Mouse (Mus musculus): ENCODE results near the gene Sdk1. TPM values are rescaled to one million over a fixed set of nuclear protein-coding genes. Genes with fewer than 3 reads are reported as not detected.

Gene Sdk1
- polyA plus RNA-seq, 1 experiment from 2014 or later, result 3.4 TPM

DNA sequence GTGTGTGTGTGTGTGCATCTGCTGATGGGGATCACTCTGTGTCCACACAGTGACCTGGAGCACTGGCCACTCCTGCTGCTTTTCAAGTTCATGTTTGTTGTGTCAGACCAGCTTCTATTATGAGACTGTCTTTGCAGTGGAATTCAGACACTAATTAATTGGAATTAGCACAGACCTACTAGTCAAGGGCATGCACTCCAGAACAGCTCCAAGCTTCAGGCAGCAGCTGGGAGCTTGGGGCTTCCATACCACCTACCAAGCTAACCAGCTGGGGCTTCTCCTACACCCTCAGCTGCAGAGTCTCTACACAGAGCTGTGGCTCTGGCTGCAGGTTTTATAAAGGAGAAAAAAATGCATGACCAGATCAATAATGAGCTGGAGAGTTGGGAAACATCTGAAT, 729.8 kb downstream of the Sdk1 start:
- Histone ChIP-seq H3K4me1 (ENCODE audit: control insufficient read depth, insufficient read depth, low read length) (no peaks in the 10 kb centered on the region), H3K36me3 (ENCODE audit: control insufficient read depth, insufficient read depth, low read length) (no peaks in the 10 kb centered on the region), H3K9ac (ENCODE audit: low read length) (no peak overlapping the region), H3K4me3 (replicated peaks; ENCODE audit: low read length) (no peak overlapping the region), H3K4me2 (ENCODE audit: low read depth, low read length) (no peak overlapping the region), H3K27ac (ENCODE audit: low read length) (no peak overlapping the region), H3K27me3 (ENCODE audit: control insufficient read depth, insufficient read depth, low read length) (no peaks in the 10 kb centered on the region), H3K9me3 (replicated peaks; ENCODE audit: control insufficient read depth, low read length) (no peaks in the 10 kb centered on the region)
- ATAC-seq (ENCODE audit: insufficient read depth, low FRiP score), result no peak

DNA sequence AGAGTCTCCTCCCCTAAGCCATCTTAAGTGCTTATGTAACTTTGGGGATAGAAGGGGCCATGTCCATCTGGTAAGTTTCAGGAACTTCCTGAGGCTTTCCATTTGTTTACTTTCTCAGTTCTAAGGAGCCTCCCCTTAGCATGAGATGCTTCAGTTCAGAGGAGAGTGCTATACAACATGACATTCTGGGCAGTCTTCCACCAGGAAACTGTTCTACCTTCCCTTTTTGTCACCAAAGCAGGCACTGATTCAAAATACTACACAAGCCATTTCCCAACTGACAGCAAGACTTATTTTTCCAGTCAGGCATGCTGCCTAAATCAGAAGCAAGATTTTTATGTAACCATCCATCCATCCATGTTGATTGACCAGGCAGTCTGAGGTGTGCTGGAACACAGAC, 738.2 kb downstream of the Sdk1 start:
- Histone ChIP-seq H3K27ac (ENCODE audit: low read length) (no peak overlapping the region), H3K9me3 (replicated peaks; ENCODE audit: control insufficient read depth, low read length) (no peaks in the 10 kb centered on the region), H3K4me2 (ENCODE audit: low read depth, low read length) (no peak overlapping the region), H3K36me3 (ENCODE audit: control insufficient read depth, insufficient read depth, low read length) (no peaks in the 10 kb centered on the region), H3K27me3 (ENCODE audit: control insufficient read depth, insufficient read depth, low read length) (no peaks in the 10 kb centered on the region), H3K9ac (ENCODE audit: low read length) (no peak overlapping the region), H3K4me3 (replicated peaks; ENCODE audit: low read length) (no peak overlapping the region), H3K4me1 (ENCODE audit: control insufficient read depth, insufficient read depth, low read length) (no peaks in the 10 kb centered on the region)
- no peak for ATAC-seq (ENCODE audit: insufficient read depth, low FRiP score)

DNA sequence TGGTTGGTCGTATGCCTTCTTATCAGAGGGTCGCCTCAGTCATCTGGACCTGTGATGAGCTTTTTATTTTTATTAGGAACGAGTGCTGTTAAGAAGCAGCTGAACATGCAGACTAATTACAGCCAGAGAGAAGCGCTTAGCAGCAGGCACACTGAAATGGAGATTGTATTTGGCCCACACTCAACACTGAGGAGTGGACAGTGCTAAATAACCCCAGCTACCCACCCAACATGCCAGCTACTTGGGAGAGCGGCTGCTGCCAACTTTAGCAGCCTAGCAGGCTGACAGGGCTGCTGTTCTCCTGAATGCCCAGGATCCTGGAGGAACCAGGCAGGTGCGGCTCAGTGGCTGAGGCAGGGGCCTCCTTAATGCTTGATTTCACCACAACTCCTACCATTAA, 739.5 kb downstream of the Sdk1 start:
- H3K9me3 ChIP-seq (replicated peaks; ENCODE audit: control insufficient read depth, low read length), result no peaks in the 10 kb centered on the region
- ATAC-seq (ENCODE audit: insufficient read depth, low FRiP score), result no peak
- H3K27me3 ChIP-seq (ENCODE audit: control insufficient read depth, insufficient read depth, low read length), result no peaks in the 10 kb centered on the region
- H3K9ac ChIP-seq (ENCODE audit: low read length), result no peak overlapping the region
- H3K4me3 ChIP-seq (replicated peaks; ENCODE audit: low read length), result no peak overlapping the region
- no peaks in the 10 kb centered on the region for H3K36me3 ChIP-seq (ENCODE audit: control insufficient read depth, insufficient read depth, low read length)
- 80% methylated on average over 6 of the region's 6 CpGs for WGBS
- no peaks in the 10 kb centered on the region for H3K4me1 ChIP-seq (ENCODE audit: control insufficient read depth, insufficient read depth, low read length)
- no peak overlapping the region for H3K4me2 ChIP-seq (ENCODE audit: low read depth, low read length)
- no peak overlapping the region for H3K27ac ChIP-seq (ENCODE audit: low read length)

DNA sequence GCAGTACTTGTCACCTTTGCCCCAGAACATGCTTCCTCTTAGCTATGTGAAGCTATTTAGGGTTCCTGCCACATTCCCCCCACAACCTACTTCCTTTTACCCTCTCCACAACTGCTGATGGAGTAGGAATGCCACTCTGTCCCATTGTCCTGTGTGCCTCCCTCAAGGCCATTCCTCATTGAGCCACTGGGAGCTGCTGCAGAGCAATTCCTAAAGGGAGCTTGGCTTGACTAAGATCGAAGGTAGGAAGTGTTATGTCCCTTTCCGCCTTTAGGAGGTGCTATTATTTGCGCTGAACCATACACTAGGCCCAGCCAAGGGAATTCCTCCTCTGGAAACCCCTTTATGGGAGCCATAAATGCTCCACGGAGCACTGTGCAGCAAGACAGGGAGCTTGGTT, 743.0 kb downstream of the Sdk1 start:
- Histone ChIP-seq H3K9ac (ENCODE audit: low read length) (no peak overlapping the region), H3K27ac (ENCODE audit: low read length) (no peak overlapping the region), H3K4me1 (ENCODE audit: control insufficient read depth, insufficient read depth, low read length) (no peaks in the 10 kb centered on the region), H3K4me3 (replicated peaks; ENCODE audit: low read length) (no peak overlapping the region), H3K36me3 (ENCODE audit: control insufficient read depth, insufficient read depth, low read length) (no peaks in the 10 kb centered on the region), H3K27me3 (ENCODE audit: control insufficient read depth, insufficient read depth, low read length) (no peaks in the 10 kb centered on the region), H3K9me3 (replicated peaks; ENCODE audit: control insufficient read depth, low read length) (no peaks in the 10 kb centered on the region), H3K4me2 (ENCODE audit: low read depth, low read length) (no peak overlapping the region)
- 74% methylated on average over 4 of the region's 4 CpGs for WGBS
- ATAC-seq (ENCODE audit: insufficient read depth, low FRiP score), result no peak

DNA sequence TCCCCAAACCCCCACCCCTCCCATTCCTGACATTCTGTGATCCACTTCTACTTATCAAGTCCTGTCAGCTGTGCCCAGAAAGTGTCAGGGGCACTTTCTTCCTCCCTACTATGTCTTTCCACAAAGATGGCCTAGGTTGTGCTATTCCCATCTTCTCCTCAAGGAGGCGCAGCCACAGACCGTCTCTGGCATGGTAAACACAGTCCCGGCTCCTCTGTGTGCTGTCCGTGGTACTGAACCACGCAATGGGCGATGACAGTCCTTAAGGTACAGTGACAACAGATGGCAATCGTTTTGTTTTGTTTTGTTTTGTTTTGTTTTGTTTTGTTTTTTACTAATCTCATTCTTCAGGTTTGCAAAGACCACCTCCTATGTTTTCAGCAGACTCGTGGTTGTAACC, 743.7 kb downstream of the Sdk1 start:
- Histone ChIP-seq H3K9me3 (replicated peaks; ENCODE audit: control insufficient read depth, low read length) (no peaks in the 10 kb centered on the region), H3K27ac (ENCODE audit: low read length) (no peak overlapping the region), H3K27me3 (ENCODE audit: control insufficient read depth, insufficient read depth, low read length) (no peaks in the 10 kb centered on the region), H3K36me3 (ENCODE audit: control insufficient read depth, insufficient read depth, low read length) (no peaks in the 10 kb centered on the region), H3K4me2 (ENCODE audit: low read depth, low read length) (no peak overlapping the region), H3K4me1 (ENCODE audit: control insufficient read depth, insufficient read depth, low read length) (no peaks in the 10 kb centered on the region), H3K9ac (ENCODE audit: low read length) (no peak overlapping the region), H3K4me3 (replicated peaks; ENCODE audit: low read length) (no peak overlapping the region)
- no peak for ATAC-seq (ENCODE audit: insufficient read depth, low FRiP score)
- 5% methylated on average over 8 of the region's 8 CpGs for whole genome bisulfite sequencing

DNA sequence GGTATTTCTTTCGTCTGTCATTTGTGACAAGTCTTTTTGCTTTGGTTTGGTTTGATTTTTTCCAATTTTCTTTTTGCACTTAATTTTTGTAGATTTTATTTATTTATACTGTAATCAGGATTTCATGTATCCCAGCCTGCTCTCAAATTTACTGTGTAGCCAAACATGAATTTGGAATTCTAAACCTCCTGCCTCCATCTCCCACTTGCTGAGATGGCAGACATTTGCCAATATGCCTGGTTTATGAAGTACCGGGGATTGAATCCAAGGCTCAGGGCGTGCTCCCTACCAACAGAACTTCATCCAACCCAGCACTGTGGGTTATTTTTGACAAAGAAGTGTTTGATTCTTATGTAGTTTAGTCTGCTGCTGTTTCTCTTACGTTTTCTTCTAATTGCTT, 744.3 kb downstream of the Sdk1 start:
- Histone ChIP-seq H3K4me3 (replicated peaks; ENCODE audit: low read length) (no peak overlapping the region), H3K36me3 (ENCODE audit: control insufficient read depth, insufficient read depth, low read length) (no peaks in the 10 kb centered on the region), H3K27me3 (ENCODE audit: control insufficient read depth, insufficient read depth, low read length) (no peaks in the 10 kb centered on the region), H3K27ac (ENCODE audit: low read length) (no peak overlapping the region), H3K4me1 (ENCODE audit: control insufficient read depth, insufficient read depth, low read length) (no peaks in the 10 kb centered on the region), H3K9ac (ENCODE audit: low read length) (no peak overlapping the region), H3K4me2 (ENCODE audit: low read depth, low read length) (no peak overlapping the region), H3K9me3 (replicated peaks; ENCODE audit: control insufficient read depth, low read length) (no peaks in the 10 kb centered on the region)
- WGBS, result 86% methylated on average over 4 of the region's 4 CpGs
- ATAC-seq (ENCODE audit: insufficient read depth, low FRiP score), result no peak

DNA sequence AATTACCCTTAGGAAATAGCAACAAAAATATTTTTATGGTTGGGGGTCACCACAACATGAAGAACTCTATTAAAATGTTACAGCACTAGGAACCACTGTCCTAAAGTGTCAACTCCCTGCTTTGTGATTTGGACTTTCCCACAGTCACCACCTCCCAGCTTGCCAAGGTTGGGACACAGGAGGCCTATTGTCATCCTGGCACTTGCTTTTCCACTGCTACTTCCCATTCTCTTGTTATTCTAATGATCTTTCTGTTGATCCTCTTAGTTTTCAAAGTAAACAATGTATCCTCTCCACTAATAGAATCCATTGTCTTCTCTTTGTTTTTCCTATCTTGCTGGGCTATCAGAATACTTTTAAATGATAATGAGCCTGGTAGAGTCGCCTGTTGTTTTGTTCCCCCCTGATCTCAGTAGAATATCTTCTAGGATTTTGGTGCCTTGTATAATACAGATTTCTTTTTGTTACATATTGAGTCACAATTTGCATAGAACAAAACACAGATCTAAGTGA, 746.1 kb downstream of the Sdk1 start:
- 13% methylated on average over 1 of the region's 1 CpGs for WGBS
- ATAC-seq (ENCODE audit: insufficient read depth, low FRiP score), result no peak
- H3K9ac ChIP-seq (ENCODE audit: low read length), result no peak overlapping the region

DNA sequence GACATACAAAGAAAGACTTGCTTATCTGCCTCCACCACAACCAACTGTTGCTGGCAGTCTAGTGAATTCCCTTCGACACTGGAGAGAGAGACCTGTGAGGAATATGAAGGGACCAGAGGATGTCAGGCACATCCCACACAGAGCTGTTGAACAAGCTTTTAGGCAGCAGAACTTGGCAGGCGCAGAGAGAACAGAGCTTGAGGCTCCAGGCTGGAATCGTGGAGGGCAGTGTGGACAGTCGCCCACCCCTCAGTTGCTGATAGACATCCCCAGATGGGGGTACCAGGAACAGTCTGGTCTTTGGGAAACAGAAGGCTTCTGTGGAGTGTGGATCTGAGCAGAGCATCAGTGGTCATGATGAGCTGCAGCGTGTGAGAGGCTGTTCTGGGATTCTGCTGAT, 747.4 kb downstream of the Sdk1 start:
- Histone ChIP-seq H3K27ac (ENCODE audit: low read length) (no peak overlapping the region), H3K4me2 (ENCODE audit: low read depth, low read length) (no peak overlapping the region), H3K4me1 (ENCODE audit: control insufficient read depth, insufficient read depth, low read length) (no peaks in the 10 kb centered on the region), H3K4me3 (replicated peaks; ENCODE audit: low read length) (no peak overlapping the region), H3K27me3 (ENCODE audit: control insufficient read depth, insufficient read depth, low read length) (no peaks in the 10 kb centered on the region), H3K9me3 (replicated peaks; ENCODE audit: control insufficient read depth, low read length) (no peaks in the 10 kb centered on the region), H3K36me3 (ENCODE audit: control insufficient read depth, insufficient read depth, low read length) (no peaks in the 10 kb centered on the region), H3K9ac (ENCODE audit: low read length) (no peak overlapping the region)
- ATAC-seq (ENCODE audit: insufficient read depth, low FRiP score), result no peak
- WGBS, result 73% methylated on average over 5 of the region's 5 CpGs

More for the DNA sequence above, 746.1 kb downstream of the Sdk1 start:
- no peaks in the 10 kb centered on the region for H3K36me3 ChIP-seq (ENCODE audit: control insufficient read depth, insufficient read depth, low read length)
- no peak overlapping the region for H3K27ac ChIP-seq (ENCODE audit: low read length)
- no peaks in the 10 kb centered on the region for H3K27me3 ChIP-seq (ENCODE audit: control insufficient read depth, insufficient read depth, low read length)
- H3K9me3 ChIP-seq (replicated peaks; ENCODE audit: control insufficient read depth, low read length), result no peaks in the 10 kb centered on the region
- no peak overlapping the region for H3K4me2 ChIP-seq (ENCODE audit: low read depth, low read length)
- no peaks in the 10 kb centered on the region for H3K4me1 ChIP-seq (ENCODE audit: control insufficient read depth, insufficient read depth, low read length)
- H3K4me3 ChIP-seq (replicated peaks; ENCODE audit: low read length), result no peak overlapping the region

DNA sequence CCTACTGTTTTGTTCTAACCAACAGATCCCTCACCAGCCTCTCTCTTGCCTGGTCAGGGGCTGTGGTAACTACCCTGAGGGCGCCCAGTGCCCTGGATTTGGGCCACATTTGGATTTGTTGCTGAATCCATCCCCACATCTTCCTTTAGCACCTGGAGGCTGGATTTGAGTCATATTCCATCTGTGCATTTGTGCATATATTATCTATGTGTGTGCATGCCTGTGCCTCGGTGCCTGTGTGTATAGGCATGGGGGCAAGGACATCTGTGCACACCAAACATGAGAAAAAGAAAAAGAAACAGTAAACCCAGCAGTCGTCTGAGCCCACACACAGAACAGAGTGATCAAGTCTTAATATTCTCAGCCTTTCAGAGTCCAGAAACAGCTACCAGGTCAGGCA, 752.9 kb downstream of the Sdk1 start:
- no peaks in the 10 kb centered on the region for H3K4me1 ChIP-seq (ENCODE audit: control insufficient read depth, insufficient read depth, low read length)
- no peaks in the 10 kb centered on the region for H3K27me3 ChIP-seq (ENCODE audit: control insufficient read depth, insufficient read depth, low read length)
- no peak overlapping the region for H3K9ac ChIP-seq (ENCODE audit: low read length)
- no peak overlapping the region for H3K27ac ChIP-seq (ENCODE audit: low read length)
- no peaks in the 10 kb centered on the region for H3K9me3 ChIP-seq (replicated peaks; ENCODE audit: control insufficient read depth, low read length)
- no peak overlapping the region for H3K4me2 ChIP-seq (ENCODE audit: low read depth, low read length)
- no peak for ATAC-seq (ENCODE audit: insufficient read depth, low FRiP score)
- H3K4me3 ChIP-seq (replicated peaks; ENCODE audit: low read length), result no peak overlapping the region
- 88% methylated on average over 3 of the region's 3 CpGs for WGBS
- no peaks in the 10 kb centered on the region for H3K36me3 ChIP-seq (ENCODE audit: control insufficient read depth, insufficient read depth, low read length)

DNA sequence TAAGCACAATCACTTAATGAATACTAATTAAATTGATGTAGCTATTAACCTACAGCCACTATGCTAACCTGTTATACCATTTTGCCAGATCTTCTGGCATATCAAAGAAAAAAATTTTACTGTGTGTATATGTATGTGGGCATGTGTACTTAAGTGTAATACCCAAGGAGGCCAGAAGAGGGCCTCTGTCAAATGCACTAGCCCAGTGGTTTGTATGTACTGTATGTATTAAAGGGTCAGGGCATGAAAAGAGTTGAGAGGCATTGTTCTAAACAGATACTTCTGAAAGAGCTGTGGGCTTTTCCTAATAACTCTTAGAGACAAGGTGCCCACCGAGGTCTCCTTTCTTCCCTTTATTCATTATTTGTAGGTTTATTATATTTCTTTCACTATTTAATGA, 759.0 kb downstream of the Sdk1 start:
- 0 out of 2 replicates have a peak, but pooled peaks cover 3% of the 10 kb centered on the region for H3K9me3 ChIP-seq (replicated peaks; ENCODE audit: control insufficient read depth, low read length)
- 77% methylated on average over 1 of the region's 1 CpGs for whole genome bisulfite sequencing
- H3K9ac ChIP-seq (ENCODE audit: low read length), result no peak overlapping the region
- H3K4me1 ChIP-seq (ENCODE audit: control insufficient read depth, insufficient read depth, low read length), result peaks cover 4% of the 10 kb centered on the region; the same call in 1 of the 2 replicates
- no peak overlapping the region for H3K27ac ChIP-seq (ENCODE audit: low read length)
- H3K4me2 ChIP-seq (ENCODE audit: low read depth, low read length), result no peak overlapping the region
- H3K36me3 ChIP-seq (ENCODE audit: control insufficient read depth, insufficient read depth, low read length), result no peaks in the 10 kb centered on the region
- H3K27me3 ChIP-seq (ENCODE audit: control insufficient read depth, insufficient read depth, low read length), result no peaks in the 10 kb centered on the region
- H3K4me3 ChIP-seq (replicated peaks; ENCODE audit: low read length), result no peak overlapping the region
- ATAC-seq (ENCODE audit: insufficient read depth, low FRiP score), result no peak
